In genomic region chr7:44356590-44357481, GRCm38 (mm10) we compare ENCODE assay signal across 8 mouse cellular contexts. TPM values are rescaled to one million over a fixed set of nuclear protein-coding genes. Genes with fewer than 3 reads are reported as not detected.
DNase-seq lines count a peak whose midpoint lies in the region; ATAC-seq and TF ChIP-seq lines count a peak whose summit lies in the region.

No protein-coding gene starts in this region.

- DNase-seq in heart, adult 2 months = no peak
- peak; percentile 83 for DNase-seq in ES-CJ7 (ENCODE audit: low read depth, low spot score)
- DNase-seq in midbrain, embryonic 11.5 days (ENCODE audit: low spot score, missing footprints) = peak; percentile 91
- DNase-seq in thymus, adult 18-20 months = no peak

- no peak for TF ChIP-seq EP300 in heart, adult 2 months (IDR thresholded peaks at IDR 0.05; ENCODE audit: insufficient read depth, low read depth, low read length)

- no peaks in the 10 kb centered on the region for H3K36me3 ChIP-seq in heart, embryonic 14.5 days (ENCODE audit: control insufficient read depth, insufficient read depth, low read length)
- H3K36me3 ChIP-seq in heart, adult 2 months (ENCODE audit: control insufficient read depth, insufficient read depth, low read length) = no peaks in the 10 kb centered on the region
- H3K36me3 ChIP-seq in embryonic facial prominence, embryonic 12.5 days = no peaks in the 10 kb centered on the region
- no peaks in the 10 kb centered on the region for H3K36me3 ChIP-seq in midbrain, embryonic 11.5 days (ENCODE audit: control insufficient read depth, insufficient read depth, low read length)

- no peaks in the 10 kb centered on the region for H3K9me3 ChIP-seq in heart, embryonic 14.5 days (ENCODE audit: control insufficient read depth, low read length)
- H3K9me3 ChIP-seq in embryonic facial prominence, embryonic 12.5 days = no peaks in the 10 kb centered on the region
- no peaks in the 10 kb centered on the region for H3K9me3 ChIP-seq in midbrain, embryonic 11.5 days (ENCODE audit: control insufficient read depth, low read length)

- H3K27me3 ChIP-seq in heart, embryonic 14.5 days (ENCODE audit: control insufficient read depth, insufficient read depth, low read length) = peaks cover 83% of the 10 kb centered on the region
- peaks cover 27% of the 10 kb centered on the region for H3K27me3 ChIP-seq in heart, adult 2 months (ENCODE audit: control insufficient read depth, insufficient read depth, low read length)
- H3K27me3 ChIP-seq in embryonic facial prominence, embryonic 12.5 days = peaks cover 94% of the 10 kb centered on the region
- H3K27me3 ChIP-seq in midbrain, embryonic 11.5 days (ENCODE audit: control insufficient read depth, insufficient read depth, low read length) = peaks cover 63% of the 10 kb centered on the region

- ATAC-seq in heart, embryonic 14.5 days (ENCODE audit: insufficient number of reproducible peaks, insufficient read depth, low FRiP score, low read depth) = no peak
- ATAC-seq in embryonic facial prominence, embryonic 12.5 days (ENCODE audit: insufficient number of reproducible peaks, insufficient read depth, low FRiP score, low TSS enrichment) = no peak
- no peak for ATAC-seq in midbrain, embryonic 11.5 days (ENCODE audit: low FRiP score)
- ATAC-seq in inflammation-experienced regulatory T-cells, adult 6 months = no peak
- ATAC-seq in monocyte, adult 5-6 weeks (replicated peaks; ENCODE audit: insufficient number of reproducible peaks, low FRiP score, low TSS enrichment, poor library complexity, severe bottlenecking) = no peak

- TF ChIP-seq CTCF in heart, adult 2 months (IDR thresholded peaks at IDR 0.05) = no peak

- H3K9ac ChIP-seq in heart, embryonic 14.5 days (ENCODE audit: low read length) = peak overlapping the region; percentile 47
- H3K9ac ChIP-seq in heart, adult 2 months (ENCODE audit: low read depth, low read length) = no peak overlapping the region
- no peak overlapping the region; the same call in 1 of the 2 replicates for H3K9ac ChIP-seq in embryonic facial prominence, embryonic 12.5 days
- peak overlapping the region; percentile 32 for H3K9ac ChIP-seq in midbrain, embryonic 11.5 days (ENCODE audit: low read length)

- H3K4me3 ChIP-seq in heart, embryonic 14.5 days (ENCODE audit: control insufficient read depth in 1 of 2, insufficient read depth in 1 of 2, low read depth in 1 of 2, low read length in 2 of 2) = peak overlapping the region; percentile 16 to 22; a peak in 2 of 4 replicates
- no peak overlapping the region for H3K4me3 ChIP-seq in heart, adult 2 months
- H3K4me3 ChIP-seq in embryonic facial prominence, embryonic 12.5 days = peak overlapping the region; percentile 6; the same call in 1 of the 2 replicates
- H3K4me3 ChIP-seq in midbrain, embryonic 11.5 days (ENCODE audit: low read depth, low read length) = peak overlapping the region; percentile 11; the same call in 1 of the 2 replicates

- no peaks in the 10 kb centered on the region for H3K79me2 ChIP-seq in heart, adult 2 months (replicated peaks; ENCODE audit: control insufficient read depth, insufficient read depth, low read length)

- no peak overlapping the region for H3K27ac ChIP-seq in heart, embryonic 14.5 days (replicated peaks in 1 of 2; ENCODE audit: control insufficient read depth in 1 of 2, insufficient read depth in 1 of 2, low read depth in 2 of 2, low read length in 2 of 2)
- H3K27ac ChIP-seq in heart, adult 2 months = no peak overlapping the region
- no peak overlapping the region for H3K27ac ChIP-seq in embryonic facial prominence, embryonic 12.5 days
- H3K27ac ChIP-seq in midbrain, embryonic 11.5 days (ENCODE audit: low read depth, low read length) = no peak overlapping the region

- no peak for TF ChIP-seq POLR2A in heart, adult 2 months (IDR thresholded peaks at IDR 0.05; ENCODE audit: insufficient read depth, low read depth, low read length)

- H3K4me2 ChIP-seq in heart, embryonic 14.5 days (ENCODE audit: low read length) = peak overlapping the region; percentile 34
- peak overlapping the region; percentile 28 for H3K4me2 ChIP-seq in embryonic facial prominence, embryonic 12.5 days (replicated peaks)
- peak overlapping the region; percentile 20 for H3K4me2 ChIP-seq in midbrain, embryonic 11.5 days

- peaks cover 31 to 46% of the 10 kb centered on the region in 2 experiments for H3K4me1 ChIP-seq in heart, embryonic 14.5 days (ENCODE audit: control insufficient read depth in 2 of 2, insufficient read depth in 2 of 2, low read length in 2 of 2)
- no peaks in the 10 kb centered on the region for H3K4me1 ChIP-seq in heart, adult 2 months (ENCODE audit: control insufficient read depth, insufficient read depth, low read length)
- H3K4me1 ChIP-seq in embryonic facial prominence, embryonic 12.5 days = peaks cover 40% of the 10 kb centered on the region
- peaks cover 43% of the 10 kb centered on the region for H3K4me1 ChIP-seq in midbrain, embryonic 11.5 days (ENCODE audit: control insufficient read depth, insufficient read depth, low read length)

- intact Hi-C loops in heart, adult 2 months (cut with DNase I) = loop anchor here (5.0 kb wide), 1 partner anchor 50 kb away; the partner anchor contains the start of gene Clec11a

- WGBS in heart, embryonic 14.5 days = 4% methylated on average over 35 of the region's 35 CpGs
- whole genome bisulfite sequencing in heart, adult 2 months = 7% methylated on average over 35 of the region's 35 CpGs
- 3% methylated on average over 35 of the region's 35 CpGs for WGBS in embryonic facial prominence, embryonic 12.5 days
- WGBS in midbrain, embryonic 11.5 days = 2% methylated on average over 35 of the region's 35 CpGs

RNA-seq across cellular contexts. Expression of gene Syt3, which starts 27.1 kb away (rescaled TPM):
- polyA plus RNA-seq in heart, embryonic 14.5 days (2014; fragmentation: Nextera tagmentation; extraction: Ambion mirVana) = 0.57 and 0.59 TPM in 2 replicates
- 1 to 10 TPM; 1.4 to 2.5 TPM for total RNA-seq in heart, adult 2 months (2021)
- 3.1 and 3.2 TPM in 2 replicates for polyA plus RNA-seq in heart, adult 2 months (2012; rRNA removed)
- polyA plus RNA-seq in embryonic facial prominence, embryonic 12.5 days (2016; fragmentation: Nextera tagmentation; extraction: Ambion mirVana) = 2.9 and 3.3 TPM in 2 replicates
- 1.5 and 2.1 TPM in 2 replicates for polyA plus RNA-seq in midbrain, embryonic 11.5 days (2014; fragmentation: Nextera tagmentation; extraction: Ambion mirVana)
- polyA plus RNA-seq in inflammation-experienced regulatory T-cells, adult 6 months (2017; shearing (Covaris generic)) = not detected
- not detected in 3 replicates for total RNA-seq in monocyte, adult 5-6 weeks (2017)

RNA-seq across cellular contexts. Expression of gene 1700008O03Rik, which starts 28.8 kb away (rescaled TPM):
- polyA plus RNA-seq in heart, embryonic 14.5 days (2014; fragmentation: Nextera tagmentation; extraction: Ambion mirVana) = 0.34 and 0.47 TPM in 2 replicates
- under 1 TPM; 0.21 to 0.25 TPM for total RNA-seq in heart, adult 2 months (2021)
- polyA plus RNA-seq in heart, adult 2 months (2012; rRNA removed) = 0.12 and 0.47 TPM in 2 replicates
- 0.86 and 1.1 TPM in 2 replicates for polyA plus RNA-seq in embryonic facial prominence, embryonic 12.5 days (2016; fragmentation: Nextera tagmentation; extraction: Ambion mirVana)
- polyA plus RNA-seq in midbrain, embryonic 11.5 days (2014; fragmentation: Nextera tagmentation; extraction: Ambion mirVana) = 0.31 and 1.1 TPM in 2 replicates
- not detected for polyA plus RNA-seq in inflammation-experienced regulatory T-cells, adult 6 months (2017; shearing (Covaris generic))
- total RNA-seq in monocyte, adult 5-6 weeks (2017) = 3.5 TPM in 1 of 3 replicates, not detected in the others

RNA-seq across cellular contexts. Expression of gene Shank1, which starts 46.8 kb away (rescaled TPM):
- polyA plus RNA-seq in heart, embryonic 14.5 days (2014; fragmentation: Nextera tagmentation; extraction: Ambion mirVana) = 0.44 and 0.96 TPM in 2 replicates
- total RNA-seq in heart, adult 2 months (2021) = 1 to 10 TPM; 1.2 to 2.3 TPM
- polyA plus RNA-seq in heart, adult 2 months (2012; rRNA removed) = 0.94 and 1.1 TPM in 2 replicates
- polyA plus RNA-seq in embryonic facial prominence, embryonic 12.5 days (2016; fragmentation: Nextera tagmentation; extraction: Ambion mirVana) = 2.4 and 3.8 TPM in 2 replicates
- 3.4 TPM in 2 replicates for polyA plus RNA-seq in midbrain, embryonic 11.5 days (2014; fragmentation: Nextera tagmentation; extraction: Ambion mirVana)
- under 1 TPM; 0.15 to 0.62 (median 0.20) TPM for polyA plus RNA-seq in inflammation-experienced regulatory T-cells, adult 6 months (2017; shearing (Covaris generic))
- 0.19 to 1.2 TPM in 2 of 3 replicates, not detected in the other for total RNA-seq in monocyte, adult 5-6 weeks (2017)

RNA-seq across cellular contexts. Expression of gene Clec11a, which starts 50.1 kb away (rescaled TPM):
- polyA plus RNA-seq in heart, embryonic 14.5 days (2014; fragmentation: Nextera tagmentation; extraction: Ambion mirVana) = 0.81 and 0.85 TPM in 2 replicates
- total RNA-seq in heart, adult 2 months (2021) = 1 to 10 TPM in 1 of 2 experiments, under 1 TPM in 1; 0.60 to 1.1 TPM
- polyA plus RNA-seq in heart, adult 2 months (2012; rRNA removed) = 1.8 and 2.0 TPM in 2 replicates
- polyA plus RNA-seq in embryonic facial prominence, embryonic 12.5 days (2016; fragmentation: Nextera tagmentation; extraction: Ambion mirVana) = 1.9 and 2.3 TPM in 2 replicates
- polyA plus RNA-seq in midbrain, embryonic 11.5 days (2014; fragmentation: Nextera tagmentation; extraction: Ambion mirVana) = 2.2 and 3.4 TPM in 2 replicates
- polyA plus RNA-seq in inflammation-experienced regulatory T-cells, adult 6 months (2017; shearing (Covaris generic)) = under 1 TPM; 0.28 to 0.62 (median 0.34) TPM
- 0.49 to 1.6 TPM (median 0.85 TPM) in 3 replicates for total RNA-seq in monocyte, adult 5-6 weeks (2017)

Comparison
In these comparisons a context has a peak if more than half of its experiments do, and no peak if none do; other contexts are left out.
1. H3K9ac ChIP-seq: peak in heart, embryonic 14.5 days (single experiment) and midbrain, embryonic 11.5 days (single experiment); none in heart, adult 2 months (single experiment) and embryonic facial prominence, embryonic 12.5 days (single experiment).
2. DNase-seq: peak in ES-CJ7 (single experiment) and midbrain, embryonic 11.5 days (single experiment); none in heart, adult 2 months (0 of 2) and thymus, adult 18-20 months (0 of 2).
3. Peak in every context shown above with its lines, with median percentiles within 50 percentile points of each other: H3K4me2 ChIP-seq.